ENCODE assay signal across 25 mouse cellular contexts in the genomic region with DNA sequence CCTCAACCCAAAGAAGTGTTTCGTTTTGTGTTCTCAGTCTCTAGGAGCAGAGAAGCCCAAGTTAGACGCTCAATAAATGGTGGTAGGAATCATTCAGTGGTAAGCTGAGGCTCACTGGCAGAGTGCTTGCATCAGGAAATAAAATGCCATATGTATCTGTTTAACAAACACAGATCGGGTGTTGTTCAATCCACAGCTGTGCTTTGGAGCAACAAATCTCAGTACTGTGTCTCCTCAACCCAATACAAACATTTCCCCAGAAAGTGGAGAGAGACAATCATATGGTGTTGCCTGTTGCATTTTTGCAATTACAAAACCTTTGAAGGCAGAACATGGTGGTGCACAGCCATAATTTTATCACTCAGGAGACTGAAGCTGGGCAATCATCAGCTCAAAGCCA.
"Had no signal": no experiment of that assay in that cellular context is flagged by ENCODE, and none has a peak within 500 bp of the region (broad histone marks: within the 10 kb centered on the region; RNA-seq: fewer than 3 reads in every experiment).

No protein-coding gene starts in this region.

- H3K9ac ChIP-seq: heart, embryonic 13.5 days; heart, embryonic 15.5 days; hindbrain, embryonic 13.5 days; hindbrain, embryonic 15.5 days; kidney, embryonic 15.5 days; limb, embryonic 13.5 days; limb, embryonic 15.5 days; liver, embryonic 12.5 days; liver, embryonic 14.5 days had no signal

- H3K27ac ChIP-seq: heart, adult 2 months; heart, embryonic 13.5 days; heart, embryonic 15.5 days; hindbrain, embryonic 13.5 days; hindbrain, embryonic 15.5 days; hindbrain, postnatal 0 days; kidney, embryonic 15.5 days; kidney, postnatal 0 days; limb, embryonic 13.5 days; limb, embryonic 15.5 days; liver, embryonic 12.5 days; liver, embryonic 14.5 days had no signal

- ATAC-seq: hindbrain, postnatal 0 days; intestine, embryonic 16.5 days; liver, embryonic 12.5 days had no signal

- H3K4me1 ChIP-seq: heart, embryonic 13.5 days; heart, embryonic 15.5 days; kidney, embryonic 15.5 days; liver, embryonic 12.5 days had no signal

- H3K9me3 ChIP-seq: heart, embryonic 13.5 days; heart, embryonic 15.5 days; hindbrain, embryonic 13.5 days; hindbrain, embryonic 15.5 days; kidney, embryonic 15.5 days; limb, embryonic 13.5 days; limb, embryonic 15.5 days; liver, embryonic 12.5 days had no signal

- H3K4me2 ChIP-seq: heart, embryonic 11.5 days; heart, embryonic 13.5 days; heart, embryonic 15.5 days; hindbrain, embryonic 13.5 days; hindbrain, embryonic 15.5 days; kidney, embryonic 15.5 days; limb, embryonic 13.5 days; limb, embryonic 15.5 days; liver, embryonic 12.5 days had no signal

- H3K4me3 ChIP-seq: heart, adult 2 months; heart, embryonic 13.5 days; heart, embryonic 15.5 days; hindbrain, embryonic 13.5 days; hindbrain, embryonic 15.5 days; kidney, embryonic 15.5 days; limb, embryonic 13.5 days; limb, embryonic 15.5 days; liver, embryonic 12.5 days had no signal

- H3K36me3 ChIP-seq: heart, embryonic 13.5 days; heart, embryonic 15.5 days; hindbrain, embryonic 13.5 days; hindbrain, embryonic 15.5 days; kidney, embryonic 15.5 days; limb, embryonic 13.5 days; limb, embryonic 15.5 days; liver, embryonic 12.5 days had no signal

- H3K27me3 ChIP-seq: heart, embryonic 13.5 days; heart, embryonic 15.5 days; kidney, embryonic 15.5 days; limb, embryonic 13.5 days; limb, embryonic 15.5 days; liver, embryonic 12.5 days had no signal

- DNase-seq: gastrocnemius, postnatal 14 days; gastrocnemius, postnatal 36 days; heart, adult 2 months; heart, postnatal 14 days; heart, postnatal 36 days; kidney, adult 11 months; kidney, adult 2 months; kidney, adult 9 months; kidney, postnatal 14 days; kidney, postnatal 36 days; layer of hippocampus, postnatal 36 days; left cerebral cortex, postnatal 4 days had no signal
